Mouse (Mus musculus): ENCODE data around the gene Clic1. TPM values are rescaled to one million over a fixed set of nuclear protein-coding genes. Genes with fewer than 3 reads are reported as not detected.
A peak's percentile ranks its signal among the peaks of the same experiment; 100 is the strongest.

Clic1 gene
- polyA plus RNA-seq, 1 experiment from 2014 or later: 89.7 TPM

GRCm38 (mm10) chr17:35016791-35017705 lies 32.7 kb upstream of the Clic1 start:
- H3K9ac ChIP-seq (ENCODE audit: low read length): no peak overlapping the region
- H3K4me1 ChIP-seq (ENCODE audit: control insufficient read depth, insufficient read depth, low read length): no peaks in the 10 kb centered on the region
- no peaks in the 10 kb centered on the region for H3K9me3 ChIP-seq (ENCODE audit: control insufficient read depth, low read length)
- WGBS: 81% methylated on average over 10 of the region's 10 CpGs
- no peak overlapping the region for H3K4me3 ChIP-seq (ENCODE audit: low read depth, low read length)
- H3K27ac ChIP-seq (ENCODE audit: low read depth, low read length): no peak overlapping the region
- H3K36me3 ChIP-seq (ENCODE audit: control insufficient read depth, insufficient read depth, low read length): peaks cover 25% of the 10 kb centered on the region
- DNase-seq (ENCODE audit: low spot score) (no peak), ATAC-seq (ENCODE audit: insufficient read depth, low FRiP score, low TSS enrichment) (no peak)
- no peaks in the 10 kb centered on the region for H3K27me3 ChIP-seq (ENCODE audit: control insufficient read depth, insufficient read depth, low read length)
- no peak overlapping the region for H3K4me2 ChIP-seq (ENCODE audit: low read depth)

- H3K27me3 ChIP-seq (ENCODE audit: control insufficient read depth, insufficient read depth, low read length): no peaks in the 10 kb centered on the region
- peaks cover 23% of the 10 kb centered on the region for H3K36me3 ChIP-seq (ENCODE audit: control insufficient read depth, insufficient read depth, low read length)
- H3K9ac ChIP-seq (ENCODE audit: low read length): no peak overlapping the region
- DNase-seq (ENCODE audit: low spot score): no peak
- no peaks in the 10 kb centered on the region for H3K4me1 ChIP-seq (ENCODE audit: control insufficient read depth, insufficient read depth, low read length)
- H3K4me2 ChIP-seq (ENCODE audit: low read depth): no peak overlapping the region
- ATAC-seq (ENCODE audit: insufficient read depth, low FRiP score, low TSS enrichment): no peak
- no peak overlapping the region for H3K4me3 ChIP-seq (ENCODE audit: low read depth, low read length)
- no peaks in the 10 kb centered on the region for H3K9me3 ChIP-seq (ENCODE audit: control insufficient read depth, low read length)
- no peak overlapping the region for H3K27ac ChIP-seq (ENCODE audit: low read depth, low read length)
- 77% methylated on average over 14 of the region's 14 CpGs for WGBS
Observed at GRCm38 (mm10) chr17:35017706-35018030, 32.1 kb upstream of the Clic1 start.

DNA sequence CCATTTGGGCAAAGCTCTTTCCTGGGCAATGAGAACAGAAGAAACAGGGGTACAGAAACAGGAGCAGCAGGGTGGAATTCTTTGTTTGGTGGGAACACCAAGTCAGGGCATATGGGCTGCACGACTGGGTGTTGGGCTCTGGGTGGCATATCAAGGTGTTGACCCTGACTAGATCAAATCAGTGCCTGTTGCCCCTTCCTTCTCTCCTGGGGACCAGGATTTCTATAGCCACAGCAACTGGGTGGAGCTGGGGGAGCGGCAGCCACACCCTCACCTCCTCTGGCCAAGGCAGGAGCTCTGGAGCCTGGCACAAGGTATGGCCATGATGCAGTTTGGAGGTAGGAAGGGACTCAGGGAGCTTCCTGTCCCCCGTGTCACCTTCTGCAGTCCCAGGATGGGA lies 31.6 kb upstream of the Clic1 start:
- WGBS: 80% methylated on average over 3 of the region's 3 CpGs
- Histone ChIP-seq H3K36me3 (ENCODE audit: control insufficient read depth, insufficient read depth, low read length) (peaks cover 21% of the 10 kb centered on the region), H3K27ac (ENCODE audit: low read depth, low read length) (no peak overlapping the region), H3K4me2 (ENCODE audit: low read depth) (no peak overlapping the region), H3K9me3 (ENCODE audit: control insufficient read depth, low read length) (no peaks in the 10 kb centered on the region), H3K4me1 (ENCODE audit: control insufficient read depth, insufficient read depth, low read length) (no peaks in the 10 kb centered on the region), H3K4me3 (ENCODE audit: low read depth, low read length) (no peak overlapping the region), H3K9ac (ENCODE audit: low read length) (no peak overlapping the region), H3K27me3 (ENCODE audit: control insufficient read depth, insufficient read depth, low read length) (no peaks in the 10 kb centered on the region)
- DNase-seq (ENCODE audit: low spot score) (no peak), ATAC-seq (ENCODE audit: insufficient read depth, low FRiP score, low TSS enrichment) (no peak)

DNA sequence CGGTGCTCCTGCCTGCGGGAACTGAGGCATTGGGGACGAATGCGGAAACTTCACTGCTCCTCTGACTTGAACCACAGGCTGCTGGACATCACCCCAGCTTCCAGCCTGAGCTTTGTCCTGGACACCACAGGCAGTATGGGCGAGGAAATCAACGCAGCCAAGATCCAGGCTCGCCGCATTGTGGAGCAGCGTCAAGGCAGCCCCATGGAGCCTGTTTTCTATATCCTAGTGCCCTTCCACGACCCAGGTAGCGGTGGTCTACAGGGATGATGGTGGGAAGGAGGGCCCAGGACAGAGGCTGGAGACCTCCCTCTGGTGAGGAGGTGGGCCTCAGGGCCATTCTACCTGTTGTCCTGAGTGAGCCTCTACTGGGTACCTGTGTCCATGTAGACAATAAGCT lies 29.9 kb upstream of the Clic1 start:
- no peaks in the 10 kb centered on the region for H3K9me3 ChIP-seq (ENCODE audit: control insufficient read depth, low read length)
- H3K4me2 ChIP-seq (ENCODE audit: low read depth): no peak overlapping the region
- DNase-seq (ENCODE audit: low spot score) (no peak), ATAC-seq (ENCODE audit: insufficient read depth, low FRiP score, low TSS enrichment) (no peak)
- peaks cover 9% of the 10 kb centered on the region for H3K36me3 ChIP-seq (ENCODE audit: control insufficient read depth, insufficient read depth, low read length)
- H3K4me3 ChIP-seq (ENCODE audit: low read depth, low read length): no peak overlapping the region
- H3K9ac ChIP-seq (ENCODE audit: low read length): no peak overlapping the region
- WGBS: 78% methylated on average over 11 of the region's 11 CpGs
- no peaks in the 10 kb centered on the region for H3K4me1 ChIP-seq (ENCODE audit: control insufficient read depth, insufficient read depth, low read length)
- H3K27me3 ChIP-seq (ENCODE audit: control insufficient read depth, insufficient read depth, low read length): no peaks in the 10 kb centered on the region
- no peak overlapping the region for H3K27ac ChIP-seq (ENCODE audit: low read depth, low read length)

GRCm38 (mm10) chr17:35020551-35020950 lies 29.2 kb upstream of the Clic1 start:
- DNase-seq (ENCODE audit: low spot score) (no peak), ATAC-seq (ENCODE audit: insufficient read depth, low FRiP score, low TSS enrichment) (no peak)
- H3K27me3 ChIP-seq (ENCODE audit: control insufficient read depth, insufficient read depth, low read length): no peaks in the 10 kb centered on the region
- H3K4me2 ChIP-seq (ENCODE audit: low read depth): no peak overlapping the region
- peaks cover 3% of the 10 kb centered on the region for H3K36me3 ChIP-seq (ENCODE audit: control insufficient read depth, insufficient read depth, low read length)
- H3K27ac ChIP-seq (ENCODE audit: low read depth, low read length): no peak overlapping the region
- no peak overlapping the region for H3K4me3 ChIP-seq (ENCODE audit: low read depth, low read length)
- H3K9me3 ChIP-seq (ENCODE audit: control insufficient read depth, low read length): no peaks in the 10 kb centered on the region
- 87% methylated on average over 8 of the region's 8 CpGs for WGBS
- H3K4me1 ChIP-seq (ENCODE audit: control insufficient read depth, insufficient read depth, low read length): no peaks in the 10 kb centered on the region
- no peak overlapping the region for H3K9ac ChIP-seq (ENCODE audit: low read length)

DNA sequence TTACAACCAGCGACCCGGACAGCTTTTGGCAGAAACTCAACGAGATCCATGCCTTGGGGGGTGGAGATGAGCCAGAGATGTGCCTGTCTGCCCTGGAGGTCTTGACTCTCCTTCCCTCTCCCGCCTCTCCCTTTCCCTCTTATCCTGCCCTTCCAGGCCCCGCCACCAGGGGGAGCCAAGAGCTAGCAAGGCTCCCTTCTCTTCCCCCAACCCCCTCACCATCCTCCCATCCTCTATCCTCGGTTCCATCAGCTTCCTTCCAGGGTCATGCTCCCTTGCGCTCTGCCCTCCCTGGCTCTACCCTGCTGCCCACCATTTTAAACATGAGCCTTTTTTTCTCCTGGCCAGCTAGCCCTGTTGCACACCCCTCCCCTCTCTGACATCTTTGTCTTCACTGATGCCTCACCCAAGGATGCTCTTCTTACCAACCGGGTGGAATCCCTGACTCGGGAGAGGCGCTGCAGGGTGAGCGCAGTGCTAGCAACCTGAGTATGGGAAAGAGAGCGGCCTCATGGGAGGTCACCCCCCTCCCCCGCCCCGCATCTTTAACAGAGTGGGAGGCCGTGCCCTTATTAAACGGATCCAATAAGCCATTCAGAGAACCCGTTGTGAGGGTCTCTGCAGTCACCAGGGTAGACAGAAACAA lies 28.5 kb upstream of the Clic1 start:
- H3K4me1 ChIP-seq (ENCODE audit: control insufficient read depth, insufficient read depth, low read length): no peaks in the 10 kb centered on the region
- 14% methylated on average over 17 of the region's 17 CpGs for WGBS
- no peak overlapping the region for H3K4me2 ChIP-seq (ENCODE audit: low read depth)
- no peaks in the 10 kb centered on the region for H3K9me3 ChIP-seq (ENCODE audit: control insufficient read depth, low read length)
- peak overlapping the region; percentile 24; the same call in 1 of the 2 replicates for H3K9ac ChIP-seq (ENCODE audit: low read length)
- ATAC-seq (ENCODE audit: insufficient read depth, low FRiP score, low TSS enrichment) (peak; percentile 51; the same call in 1 of the 2 replicates), DNase-seq (ENCODE audit: low spot score) (peak; percentile 92)
- H3K27me3 ChIP-seq (ENCODE audit: control insufficient read depth, insufficient read depth, low read length): no peaks in the 10 kb centered on the region
- H3K4me3 ChIP-seq (ENCODE audit: low read depth, low read length): no peak overlapping the region
- H3K36me3 ChIP-seq (ENCODE audit: control insufficient read depth, insufficient read depth, low read length): no peaks in the 10 kb centered on the region
- H3K27ac ChIP-seq (ENCODE audit: low read depth, low read length): no peak overlapping the region

GRCm38 (mm10) chr17:35021842-35022477 lies 27.8 kb upstream of the Clic1 start:
- H3K4me2 ChIP-seq (ENCODE audit: low read depth): no peak overlapping the region
- no peaks in the 10 kb centered on the region for H3K9me3 ChIP-seq (ENCODE audit: control insufficient read depth, low read length)
- DNase-seq (ENCODE audit: low spot score) (no peak), ATAC-seq (ENCODE audit: insufficient read depth, low FRiP score, low TSS enrichment) (no peak)
- no peak overlapping the region for H3K4me3 ChIP-seq (ENCODE audit: low read depth, low read length)
- no peak overlapping the region for H3K9ac ChIP-seq (ENCODE audit: low read length)
- H3K27me3 ChIP-seq (ENCODE audit: control insufficient read depth, insufficient read depth, low read length): no peaks in the 10 kb centered on the region
- WGBS: 74% methylated on average over 6 of the region's 6 CpGs
- no peaks in the 10 kb centered on the region for H3K4me1 ChIP-seq (ENCODE audit: control insufficient read depth, insufficient read depth, low read length)
- no peak overlapping the region for H3K27ac ChIP-seq (ENCODE audit: low read depth, low read length)
- no peaks in the 10 kb centered on the region for H3K36me3 ChIP-seq (ENCODE audit: control insufficient read depth, insufficient read depth, low read length)

DNA sequence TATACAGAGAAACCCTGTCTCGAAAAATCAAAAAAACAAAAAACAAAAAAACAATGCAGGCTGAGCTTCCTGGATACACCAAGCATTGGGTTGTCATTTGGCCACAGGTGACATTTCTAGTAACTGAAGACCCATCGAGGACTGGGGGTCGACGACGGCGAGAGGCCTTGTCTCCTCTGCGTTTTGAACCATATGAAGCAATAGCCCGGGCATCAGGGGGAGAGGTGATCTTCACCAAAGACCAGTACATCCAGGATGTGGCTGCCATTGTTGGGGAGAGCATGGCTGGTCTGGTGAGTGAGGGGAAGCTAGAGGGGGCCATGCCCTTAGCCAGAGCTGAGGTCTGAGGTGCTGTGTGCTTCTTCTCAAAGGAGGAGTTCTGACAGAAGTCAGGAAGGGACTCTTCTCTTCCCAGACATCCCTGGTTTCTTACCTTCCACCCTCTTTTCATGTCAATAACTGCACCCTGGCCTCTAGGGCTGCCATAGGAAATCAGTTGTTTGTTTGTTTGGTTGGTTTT lies 27.2 kb upstream of the Clic1 start:
- no peak overlapping the region for H3K4me3 ChIP-seq (ENCODE audit: low read depth, low read length)
- no peak for ATAC-seq (ENCODE audit: insufficient read depth, low FRiP score, low TSS enrichment)
- H3K27ac ChIP-seq (ENCODE audit: low read depth, low read length): no peak overlapping the region
- H3K4me1 ChIP-seq (ENCODE audit: control insufficient read depth, insufficient read depth, low read length): no peaks in the 10 kb centered on the region
- no peaks in the 10 kb centered on the region for H3K36me3 ChIP-seq (ENCODE audit: control insufficient read depth, insufficient read depth, low read length)
- whole genome bisulfite sequencing: 94% methylated on average over 8 of the region's 8 CpGs
- no peaks in the 10 kb centered on the region for H3K9me3 ChIP-seq (ENCODE audit: control insufficient read depth, low read length)
- no peaks in the 10 kb centered on the region for H3K27me3 ChIP-seq (ENCODE audit: control insufficient read depth, insufficient read depth, low read length)
- no peak overlapping the region for H3K9ac ChIP-seq (ENCODE audit: low read length)
- no peak overlapping the region for H3K4me2 ChIP-seq (ENCODE audit: low read depth)
- no peak for DNase-seq (ENCODE audit: low spot score)

All from neural tube, embryonic 11.5 days (tissue).